Mouse (Mus musculus) lung, embryonic 15.5 days (tissue): ENCODE data around the gene Hlcs. TPM values are rescaled to one million over a fixed set of nuclear protein-coding genes. Genes with fewer than 3 reads are reported as not detected.

Experiments used
- ATAC-seq: fragments of 200-750 bp; cut with Nextera tagmentation; 2 replicates; pipeline ENCODE4 v1.8.0; 2017; ENCODE audit warnings: moderate number of reproducible peaks, borderline replicate concordance; ENCODE audit not compliant: low FRiP score, low TSS enrichment; ENCODE audit errors: extremely low read depth
- H3K27ac ChIP-seq: fragments of 300-500 bp; sonication (generic); 2 replicates; pipeline ENCODE4 v1.5.1; 2015; ENCODE audit warnings: moderate library complexity, mild to moderate bottlenecking, inconsistent platforms
- H3K27me3 ChIP-seq: fragments of 300-500 bp; sonication (generic); 2 replicates; pipeline ENCODE4 v1.6.1; 2015; ENCODE audit warnings: inconsistent platforms
- H3K36me3 ChIP-seq: fragments of 300-500 bp; sonication (generic); 2 replicates; pipeline ENCODE4 v1.6.1; 2015; ENCODE audit warnings: inconsistent platforms
- H3K4me1 ChIP-seq: fragments of 300-500 bp; sonication (generic); 2 replicates; pipeline ENCODE4 v1.6.1; 2015; ENCODE audit warnings: inconsistent platforms
- H3K4me2 ChIP-seq: fragments of 300-500 bp; sonication (generic); 2 replicates; pipeline ENCODE4 v1.6.1; 2015; ENCODE audit warnings: inconsistent platforms, mild to moderate bottlenecking, moderate library complexity
- H3K4me3 ChIP-seq: fragments of 300-500 bp; sonication (generic); 2 replicates; pipeline ENCODE4 v1.5.1; 2015; ENCODE audit warnings: mild to moderate bottlenecking, inconsistent platforms
- H3K9ac ChIP-seq: fragments of 300-500 bp; sonication (generic); 2 replicates; pipeline ENCODE4 v1.6.1; 2015; ENCODE audit warnings: inconsistent platforms
- H3K9me3 ChIP-seq: fragments of 300-500 bp; sonication (generic); 2 replicates; pipeline ENCODE4 v1.6.1; 2016; ENCODE audit warnings: inconsistent platforms
- WGBS: fragments of 180-500 bp; shearing (Covaris S2); methylation state at CpG from one replicate; pipeline ENCODE4 v1.1.7; 2015; 5-methylcytosine and 5-hydroxymethylcytosine counted together
- polyA plus RNA-seq: library from polyadenylated mRNA; unstranded; fragments of >200 nt; fragmentation: Nextera tagmentation; extraction: Ambion mirVana; gene quantifications from 2 replicates; pipeline ENCODE4 v1.2.1, GENCODE M21; 2015

Gene Hlcs
- polyA plus RNA-seq, 1 experiment from 2014 or later: 9.1 TPM

GRCm38 (mm10) chr16:94236226-94237129 lies 76.9 kb downstream of the Hlcs start:
- Histone ChIP-seq H3K4me1 (no peaks in the 10 kb centered on the region), H3K27ac (no peak overlapping the region), H3K4me3 (no peak overlapping the region), H3K9me3 (no peaks in the 10 kb centered on the region), H3K9ac (no peak overlapping the region), H3K4me2 (no peak overlapping the region), H3K27me3 (no peaks in the 10 kb centered on the region), H3K36me3 (no peaks in the 10 kb centered on the region)
- ATAC-seq: no peak
- WGBS: 54% methylated on average over 16 of the region's 16 CpGs

DNA sequence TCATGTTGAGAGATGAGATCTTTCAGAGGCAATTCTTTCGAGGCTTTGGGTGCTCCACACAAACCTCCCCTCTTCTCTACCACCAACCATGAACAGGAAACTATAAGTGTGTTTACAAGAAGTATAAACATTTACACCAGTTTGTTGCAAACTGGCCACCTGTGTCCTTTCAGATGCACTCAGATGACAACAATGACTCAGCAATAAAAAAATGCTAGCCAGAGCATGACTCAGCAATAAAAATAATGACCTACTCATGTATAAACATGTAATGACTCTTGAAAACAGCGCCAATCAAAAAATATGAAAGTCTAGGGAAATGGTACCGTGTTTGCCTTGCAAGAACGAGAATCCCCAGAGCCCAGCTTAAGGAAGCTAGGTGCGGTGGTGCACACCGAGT lies 77.7 kb downstream of the Hlcs start:
- no peak overlapping the region for H3K4me2 ChIP-seq
- no peak overlapping the region for H3K4me3 ChIP-seq
- H3K36me3 ChIP-seq: no peaks in the 10 kb centered on the region
- 75% methylated on average over 6 of the region's 6 CpGs for WGBS
- H3K27ac ChIP-seq: no peak overlapping the region
- no peaks in the 10 kb centered on the region for H3K27me3 ChIP-seq
- no peaks in the 10 kb centered on the region for H3K9me3 ChIP-seq
- no peak overlapping the region for H3K9ac ChIP-seq
- ATAC-seq: no peak
- no peaks in the 10 kb centered on the region for H3K4me1 ChIP-seq

DNA sequence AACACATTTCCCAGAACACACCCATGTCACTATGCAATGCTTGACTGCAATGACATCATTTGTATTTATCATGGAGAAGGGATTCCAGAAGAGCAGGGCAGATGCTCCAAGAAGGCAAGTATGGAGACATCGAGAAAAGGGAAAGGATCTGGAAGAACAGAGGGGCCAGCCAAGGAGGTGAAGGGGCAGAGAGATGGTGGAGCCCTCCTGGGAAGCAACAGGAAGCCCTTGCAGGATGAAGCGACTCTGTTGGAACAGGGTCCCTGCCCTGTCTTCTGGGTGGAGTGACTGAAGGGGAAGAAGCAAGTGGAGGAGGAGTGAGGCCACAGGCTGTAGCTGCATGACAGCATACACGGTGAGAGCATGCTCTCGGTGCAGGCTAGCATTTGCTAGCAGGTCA lies 79.2 kb downstream of the Hlcs start:
- no peak for ATAC-seq
- H3K9me3 ChIP-seq: no peaks in the 10 kb centered on the region
- H3K9ac ChIP-seq: no peak overlapping the region
- H3K27ac ChIP-seq: no peak overlapping the region
- H3K36me3 ChIP-seq: no peaks in the 10 kb centered on the region
- no peaks in the 10 kb centered on the region for H3K4me1 ChIP-seq
- no peak overlapping the region for H3K4me2 ChIP-seq
- H3K27me3 ChIP-seq: no peaks in the 10 kb centered on the region
- WGBS: 41% methylated on average over 4 of the region's 4 CpGs
- H3K4me3 ChIP-seq: no peak overlapping the region

DNA sequence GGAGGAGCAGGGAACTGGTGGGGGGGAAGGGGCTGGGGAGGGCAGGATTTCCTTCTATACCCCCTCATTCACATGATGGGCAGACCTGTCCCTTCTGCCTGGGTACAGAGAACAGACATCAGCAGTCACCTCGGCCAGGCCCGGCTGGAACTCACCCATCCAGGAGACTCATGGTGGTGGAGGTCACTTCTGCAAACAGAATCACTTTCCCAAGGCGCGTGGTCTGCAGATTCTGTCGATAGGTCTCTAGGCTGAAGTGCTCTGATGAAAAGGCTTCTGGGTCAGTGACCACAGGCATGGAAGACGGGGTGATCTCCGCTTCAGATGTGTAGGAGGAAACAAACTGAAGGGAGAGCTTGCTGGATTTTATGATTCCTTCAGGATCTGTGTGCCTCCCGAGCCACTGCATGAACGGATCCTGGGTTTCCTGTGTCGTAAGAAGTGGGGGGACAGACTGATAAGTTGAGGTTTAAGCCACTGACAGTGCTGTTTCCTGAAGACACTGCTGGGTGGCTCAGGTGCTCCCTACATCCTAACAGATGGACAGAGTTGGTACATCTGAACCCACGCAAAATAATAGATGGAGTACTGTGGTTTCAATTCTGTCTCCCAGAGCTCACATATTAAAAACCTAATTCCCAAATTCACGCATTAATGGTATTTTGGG lies 82.3 kb downstream of the Hlcs start:
- H3K9ac ChIP-seq: no peak overlapping the region
- H3K36me3 ChIP-seq: no peaks in the 10 kb centered on the region
- H3K4me3 ChIP-seq: no peak overlapping the region
- H3K4me2 ChIP-seq: no peak overlapping the region
- ATAC-seq: no peak
- 73% methylated on average over 12 of the region's 12 CpGs for WGBS
- no peaks in the 10 kb centered on the region for H3K27me3 ChIP-seq
- no peaks in the 10 kb centered on the region for H3K9me3 ChIP-seq
- H3K27ac ChIP-seq: no peak overlapping the region
- no peaks in the 10 kb centered on the region for H3K4me1 ChIP-seq

- no peak overlapping the region for H3K4me2 ChIP-seq
Measured at GRCm38 (mm10) chr16:94230499-94230898, 82.9 kb downstream of the Hlcs start.

DNA sequence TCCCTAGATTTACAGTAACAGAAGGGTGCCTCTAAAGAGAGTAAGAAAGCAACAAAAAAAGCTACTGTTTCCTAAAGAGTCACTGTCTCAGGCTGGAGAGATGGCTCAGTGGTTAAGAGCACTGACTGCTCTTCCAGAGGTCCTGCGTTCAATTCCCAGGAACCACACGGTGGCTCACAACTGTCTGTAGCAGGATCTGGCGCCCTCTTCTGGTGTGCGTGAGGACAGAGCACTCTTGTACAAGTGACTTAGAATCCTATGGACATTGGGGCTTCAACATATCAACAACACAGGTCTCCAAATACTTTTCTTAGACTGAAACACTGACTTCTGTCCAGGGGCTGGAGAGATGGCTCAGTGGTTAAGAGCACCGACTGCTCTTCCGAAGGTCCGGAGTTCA lies 83.5 kb downstream of the Hlcs start:
- Histone ChIP-seq H3K4me3 (no peak overlapping the region), H3K9ac (no peak overlapping the region), H3K27ac (no peak overlapping the region), H3K4me2 (no peak overlapping the region), H3K9me3 (no peaks in the 10 kb centered on the region), H3K4me1 (no peaks in the 10 kb centered on the region), H3K36me3 (no peaks in the 10 kb centered on the region), H3K27me3 (no peaks in the 10 kb centered on the region)
- no peak for ATAC-seq
- 96% methylated on average over 7 of the region's 7 CpGs for WGBS

More at GRCm38 (mm10) chr16:94230499-94230898, 82.9 kb downstream of the Hlcs start:
- Histone ChIP-seq H3K27me3 (no peaks in the 10 kb centered on the region), H3K4me1 (no peaks in the 10 kb centered on the region), H3K4me3 (no peak overlapping the region), H3K36me3 (no peaks in the 10 kb centered on the region), H3K9ac (no peak overlapping the region), H3K9me3 (no peaks in the 10 kb centered on the region), H3K27ac (no peak overlapping the region)
- 77% methylated on average over 4 of the region's 4 CpGs for WGBS
- ATAC-seq: no peak

DNA sequence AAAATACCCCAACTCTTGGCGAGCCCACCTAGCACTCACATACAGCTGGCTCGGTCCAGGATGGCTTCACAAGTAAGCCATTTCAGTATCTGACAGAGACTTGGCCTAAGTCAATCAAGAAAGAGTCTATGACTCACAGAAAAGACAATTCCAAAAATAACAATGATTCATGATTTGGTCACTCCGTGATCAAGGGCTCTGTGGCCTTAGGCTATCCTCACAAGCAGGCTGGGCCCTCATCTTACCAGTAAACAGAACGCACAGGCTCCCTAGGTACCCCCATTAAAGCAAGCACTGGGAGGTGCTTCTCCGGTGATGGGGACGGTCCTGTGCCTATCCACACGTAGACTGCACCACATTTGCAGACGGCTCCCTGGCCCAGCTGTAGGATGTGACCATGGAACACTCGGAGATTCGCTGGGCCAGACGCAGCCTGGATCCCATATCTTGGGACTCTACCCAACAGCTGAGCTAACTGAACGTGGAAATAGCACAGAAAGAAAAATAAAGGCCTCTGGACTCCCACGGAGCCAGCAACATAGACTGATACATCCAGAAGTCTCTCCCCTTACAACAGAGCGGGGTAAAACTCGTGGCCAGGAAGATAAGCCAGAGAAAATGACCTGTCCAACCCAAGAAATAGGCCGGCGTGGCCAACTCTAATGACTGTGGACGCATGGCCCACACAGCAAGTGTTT lies 84.4 kb downstream of the Hlcs start:
- 76% methylated on average over 18 of the region's 18 CpGs for WGBS
- H3K27ac ChIP-seq: no peak overlapping the region
- ATAC-seq: no peak

GRCm38 (mm10) chr16:94227328-94228018 lies 85.9 kb downstream of the Hlcs start:
- no peaks in the 10 kb centered on the region for H3K27me3 ChIP-seq
- no peak overlapping the region for H3K4me3 ChIP-seq
- H3K4me1 ChIP-seq: no peaks in the 10 kb centered on the region
- no peak overlapping the region for H3K4me2 ChIP-seq
- no peaks in the 10 kb centered on the region for H3K36me3 ChIP-seq
- H3K27ac ChIP-seq: no peak overlapping the region
- no peak for ATAC-seq
- no peak overlapping the region for H3K9ac ChIP-seq
- WGBS: 48% methylated on average over 18 of the region's 18 CpGs
- H3K9me3 ChIP-seq: no peaks in the 10 kb centered on the region

More for the DNA sequence above, 84.4 kb downstream of the Hlcs start:
- Histone ChIP-seq H3K4me2 (no peak overlapping the region), H3K36me3 (no peaks in the 10 kb centered on the region), H3K9me3 (no peaks in the 10 kb centered on the region), H3K4me1 (no peaks in the 10 kb centered on the region), H3K27me3 (no peaks in the 10 kb centered on the region), H3K4me3 (no peak overlapping the region), H3K9ac (no peak overlapping the region)

DNA sequence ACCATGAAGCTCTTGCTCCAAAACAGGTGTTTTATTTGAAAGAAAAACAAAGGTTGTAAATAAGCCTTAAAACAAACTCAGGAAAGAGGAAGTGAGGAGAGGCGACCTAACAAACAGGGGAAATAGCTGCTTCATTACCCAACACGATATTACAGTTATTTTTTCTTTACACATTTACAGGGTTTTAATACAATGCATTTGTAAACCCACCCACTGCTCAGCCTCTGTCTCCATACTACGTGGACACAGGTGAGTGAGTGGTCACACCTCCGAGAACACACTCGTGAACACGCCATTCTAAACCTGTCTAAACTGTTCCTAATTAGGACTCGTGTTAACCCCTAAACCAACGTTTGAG lies 90.0 kb downstream of the Hlcs start:
- H3K4me1 ChIP-seq: no peaks in the 10 kb centered on the region
- H3K9ac ChIP-seq: no peak overlapping the region
- H3K9me3 ChIP-seq: no peaks in the 10 kb centered on the region
- H3K4me2 ChIP-seq: no peak overlapping the region
- H3K27ac ChIP-seq: no peak overlapping the region
- no peaks in the 10 kb centered on the region for H3K27me3 ChIP-seq
- WGBS: 53% methylated on average over 8 of the region's 8 CpGs
- H3K36me3 ChIP-seq: no peaks in the 10 kb centered on the region
- no peak overlapping the region for H3K4me3 ChIP-seq
- ATAC-seq: no peak

GRCm38 (mm10) chr16:94222646-94223362 lies 90.6 kb downstream of the Hlcs start:
- Histone ChIP-seq H3K9ac (no peak overlapping the region), H3K36me3 (no peaks in the 10 kb centered on the region), H3K4me3 (no peak overlapping the region), H3K9me3 (no peaks in the 10 kb centered on the region), H3K4me2 (no peak overlapping the region), H3K4me1 (no peaks in the 10 kb centered on the region), H3K27ac (no peak overlapping the region; the same call in 1 of the 2 replicates), H3K27me3 (no peaks in the 10 kb centered on the region)
- no peak for ATAC-seq
- WGBS: 43% methylated on average over 11 of the region's 11 CpGs

DNA sequence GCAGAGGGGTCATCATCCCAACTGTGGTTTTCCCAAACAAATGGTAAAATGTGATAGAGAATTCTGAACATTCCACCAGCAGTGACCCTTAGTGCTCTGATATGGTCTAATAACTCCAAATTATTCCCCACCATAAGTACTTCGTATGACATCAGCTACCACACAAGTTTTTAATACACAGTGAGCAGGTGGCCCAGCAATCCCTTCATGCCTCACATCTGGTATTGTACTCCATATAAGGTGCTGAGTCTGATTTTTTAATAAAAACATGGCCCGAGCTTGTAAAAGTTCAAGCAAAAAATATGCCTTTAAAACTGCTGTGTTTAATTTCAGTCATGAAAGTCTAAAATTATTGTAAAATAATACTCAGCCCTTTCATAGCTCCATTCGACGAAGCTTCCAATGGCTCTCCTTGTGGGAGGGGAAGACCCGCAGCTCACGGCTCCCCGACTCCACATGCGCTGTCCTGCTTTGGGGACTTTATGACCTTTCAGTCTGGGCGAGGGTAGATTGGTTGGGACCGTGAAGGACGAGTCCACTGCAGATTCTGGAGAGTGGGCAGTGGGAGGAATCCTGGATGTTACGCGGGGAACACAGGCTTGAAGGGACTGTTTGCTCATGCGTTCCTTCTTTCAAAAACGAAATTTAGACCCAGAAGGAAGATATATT lies 102.5 kb downstream of the Hlcs start:
- 82% methylated on average over 15 of the region's 15 CpGs for WGBS
- Histone ChIP-seq H3K27me3 (no peaks in the 10 kb centered on the region), H3K27ac (no peak overlapping the region)

More for the DNA sequence above, 102.5 kb downstream of the Hlcs start:
- H3K9me3 ChIP-seq: no peaks in the 10 kb centered on the region
- H3K4me1 ChIP-seq: peaks cover 4% of the 10 kb centered on the region; the same call in 1 of the 2 replicates
- ATAC-seq: no peak
- no peaks in the 10 kb centered on the region for H3K36me3 ChIP-seq
- H3K4me3 ChIP-seq: no peak overlapping the region
- H3K4me2 ChIP-seq: no peak overlapping the region
- H3K9ac ChIP-seq: no peak overlapping the region
